Mouse (Mus musculus) hematopoietic stem cell, adult 5-6 weeks (primary cell): ENCODE results near the gene Hip1r. TPM values are rescaled to one million over a fixed set of nuclear protein-coding genes. Genes with fewer than 3 reads are reported as not detected.

Source experiments
- ATAC-seq, 2 experiments: fragments of 125-278 bp in 1 of 2; replicated peaks in 1 of 2; 2 replicates each; pipeline ENCODE4 v1.8.0; 2016 to 2017; ENCODE audit warnings: inconsistent platforms in 2 of 2, mild to moderate bottlenecking in 2 of 2, moderate number of reproducible peaks in 2 of 2, low read depth in 1 of 2, moderate TSS enrichment in 1 of 2; ENCODE audit not compliant: low FRiP score in 2 of 2, poor library complexity in 2 of 2, severe bottlenecking in 2 of 2, insufficient read depth in 1 of 2, low TSS enrichment in 1 of 2
- total RNA-seq: library from RNA; stranded (forward); fragments of 172-1452, 232-1000 nt; gene quantifications from 2 replicates; pipeline ENCODE4 v1.2.3, GENCODE M21; 2017

Gene Hip1r
- total RNA-seq: 36.8 and 47.0 TPM in 2 replicates

DNA sequence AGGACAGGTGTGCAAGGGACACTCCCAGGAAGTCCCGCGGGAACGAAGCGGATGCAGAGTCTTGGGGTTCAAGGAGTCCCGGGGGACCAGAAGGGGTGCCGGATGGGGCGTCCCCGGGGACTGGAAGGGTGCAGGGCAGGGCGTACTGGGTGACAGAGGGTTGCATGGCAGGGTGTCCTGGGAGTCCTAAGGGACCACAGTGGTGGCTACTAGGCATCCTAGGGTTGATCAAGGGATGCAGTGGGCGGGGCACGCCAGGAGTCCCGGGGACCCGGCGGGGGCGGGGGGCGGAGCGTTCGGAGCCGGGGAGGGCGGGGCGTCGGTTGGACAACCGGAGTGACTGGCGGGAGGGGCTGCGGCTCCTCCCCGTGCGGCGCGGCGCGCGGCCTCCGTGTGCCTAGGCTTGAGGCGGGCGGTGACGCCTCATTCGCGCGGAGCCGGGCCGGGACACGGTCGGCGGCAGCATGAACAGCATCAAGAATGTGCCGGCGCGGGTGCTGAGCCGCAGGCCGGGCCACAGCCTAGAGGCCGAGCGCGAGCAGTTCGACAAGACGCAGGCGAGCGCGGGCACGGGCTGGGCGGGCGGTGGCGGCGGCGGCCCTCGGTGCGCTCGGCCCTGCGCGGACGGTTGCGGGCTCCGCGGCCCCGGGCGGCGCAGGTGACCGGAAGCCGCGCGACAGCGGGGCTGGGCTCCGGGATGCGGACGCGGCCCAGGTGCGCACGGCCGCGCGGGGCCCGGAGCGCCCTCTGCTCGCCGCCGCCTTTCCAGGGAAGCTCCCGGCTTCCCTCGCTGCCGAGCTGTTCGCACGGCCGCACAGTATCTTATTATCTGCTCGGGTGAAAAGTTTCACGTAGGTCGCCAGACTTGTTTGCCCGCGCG, at the start of gene Hip1r:
Gene Hip1r (plus strand): TSS at position 330 of the 880 bp plus-strand sequence.
- peak; percentile 31 to 43 for ATAC-seq

DNA sequence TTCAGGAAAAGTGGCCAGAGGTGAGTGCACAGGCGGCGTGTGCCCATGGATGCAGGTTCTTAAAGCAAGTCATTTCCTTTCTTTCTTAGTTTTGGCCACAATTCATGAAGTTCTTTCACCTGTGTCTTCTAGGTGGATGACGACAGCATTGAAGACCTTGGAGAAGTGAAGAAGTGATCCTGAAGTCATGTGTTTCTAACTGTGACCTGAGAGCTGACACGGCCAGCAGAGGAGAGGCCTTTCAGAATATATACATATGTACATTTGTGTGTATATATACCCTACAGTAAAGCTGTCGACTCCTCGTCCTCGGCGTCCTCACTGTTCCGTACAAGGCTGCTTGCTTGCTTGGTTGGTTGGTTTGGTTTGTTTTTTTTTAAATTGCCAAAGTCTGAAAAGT, 46.3 kb upstream of the Hip1r start, which contains the start of gene Gm43518:
Gene Gm43518 (plus strand): TSS at position 301 of the 400 bp plus-strand sequence.
- ATAC-seq: no peak

DNA sequence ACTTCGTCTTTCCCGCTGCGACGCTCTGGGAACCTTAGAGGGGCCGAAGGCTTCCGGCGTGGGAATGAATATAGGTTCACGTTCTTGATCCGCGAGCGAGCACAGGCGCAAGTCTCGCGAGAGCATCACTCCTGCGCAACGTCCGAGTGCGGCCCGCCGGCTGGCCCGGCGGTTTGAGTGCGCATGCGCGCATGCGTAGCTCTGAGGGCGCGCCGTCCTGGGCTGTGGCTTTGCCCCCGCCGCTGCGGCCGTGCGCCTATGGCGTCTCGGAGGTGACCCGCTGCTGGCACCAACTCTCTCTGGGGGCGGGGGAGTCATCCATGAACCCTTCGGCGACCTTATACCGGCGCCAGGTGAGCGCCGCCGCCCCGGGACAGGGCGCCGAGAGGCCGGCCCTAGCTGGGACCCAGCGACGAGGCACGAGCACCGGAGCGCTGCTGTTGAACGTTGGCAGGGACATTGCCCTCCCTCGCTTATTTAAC, 42.9 kb upstream of the Hip1r start, which contains the start of gene Ccdc62:
Gene Ccdc62 (plus strand): TSS at position 172 of the 482 bp plus-strand sequence.
- ATAC-seq: peak; percentile 90 to 94

DNA sequence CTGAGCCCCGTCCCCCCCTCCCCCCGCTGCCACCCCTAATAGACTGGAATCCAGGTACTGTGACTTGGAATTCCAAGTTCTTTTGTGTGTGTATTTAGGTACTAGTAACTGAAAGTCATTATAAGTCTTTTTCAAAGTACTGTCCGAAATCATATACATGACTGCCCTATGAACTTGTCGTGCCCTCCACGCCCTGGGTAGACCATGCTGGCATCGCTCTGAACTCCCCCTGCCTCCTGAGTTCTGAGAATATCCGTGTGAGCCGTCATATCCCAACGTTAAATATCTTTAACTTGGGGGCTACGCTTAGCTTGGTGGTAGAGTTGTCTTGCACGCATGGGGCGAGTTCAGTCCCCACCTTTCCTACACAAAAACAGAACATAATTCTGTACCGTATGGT, 42.3 kb upstream of the Hip1r start:
- no peak for ATAC-seq

DNA sequence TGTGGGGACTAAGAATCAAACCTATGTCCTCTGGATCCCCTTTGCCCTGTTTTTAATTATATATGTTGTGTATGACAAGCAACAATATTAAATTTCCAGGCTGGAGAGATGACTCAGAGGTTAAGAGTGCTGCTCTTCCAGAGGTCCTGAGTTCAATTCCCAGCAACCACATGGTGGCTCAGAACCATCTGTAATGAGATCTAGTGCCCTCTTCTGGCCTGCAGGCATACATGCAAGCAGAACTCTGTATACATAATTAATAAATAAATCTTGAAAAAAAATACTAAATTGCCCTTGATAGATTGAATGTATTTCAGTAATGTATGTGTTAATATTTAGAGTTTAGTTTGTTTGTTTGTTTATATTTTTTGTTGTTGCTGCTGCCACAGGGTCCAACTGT, 40.5 kb upstream of the Hip1r start:
- ATAC-seq: no peak

DNA sequence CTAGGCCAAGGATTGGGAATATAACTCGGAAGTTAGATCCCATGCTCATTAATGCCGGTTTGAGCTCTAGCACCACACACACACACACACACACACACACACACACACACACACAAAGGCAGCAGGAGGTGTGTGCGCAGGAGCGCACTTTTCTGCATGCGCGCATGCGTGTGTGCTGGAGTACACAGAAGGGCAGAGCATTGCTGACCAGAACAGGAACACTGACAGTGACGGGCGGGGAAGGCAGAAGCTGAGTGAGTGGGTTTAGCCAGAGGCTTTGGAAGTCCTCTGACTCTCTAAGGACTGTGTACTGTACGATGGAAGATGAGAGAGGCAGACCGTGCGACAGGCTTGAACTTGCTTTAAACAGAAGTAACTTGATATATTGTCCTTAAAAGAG, 39.9 kb upstream of the Hip1r start:
- no peak for ATAC-seq

DNA sequence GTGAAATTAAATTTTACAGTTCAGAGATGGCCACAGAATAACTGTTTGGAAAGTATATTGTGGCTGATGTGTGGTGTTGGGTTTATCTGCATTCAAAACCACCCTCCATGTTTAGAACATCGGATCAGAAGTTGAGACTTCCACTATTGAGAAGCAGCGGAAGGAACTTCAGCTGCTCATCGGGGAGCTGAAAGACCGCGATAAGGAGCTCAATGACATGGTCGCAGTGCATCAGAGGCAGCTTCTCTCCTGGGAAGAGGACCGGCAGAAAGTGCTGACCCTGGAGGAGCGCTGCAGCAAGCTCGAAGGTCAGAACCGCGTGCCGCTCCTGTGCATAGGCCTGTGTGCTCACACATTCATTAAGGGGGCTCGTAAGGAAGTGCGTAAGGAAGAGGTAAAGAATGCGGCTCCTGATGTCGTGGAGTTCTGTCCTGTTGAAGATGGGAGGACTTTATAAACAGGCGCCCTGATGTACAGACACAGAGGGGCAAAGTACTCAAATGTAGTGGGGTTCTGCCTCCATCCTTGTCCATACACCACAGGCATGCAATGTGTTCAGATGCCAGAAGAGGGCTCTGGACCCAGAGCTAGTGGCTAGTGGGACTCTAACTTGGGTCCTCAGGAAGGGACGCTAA, 39.4 kb upstream of the Hip1r start:
- peak in 1 of 2 experiments; percentile 32; a peak in 1 of 4 replicates for ATAC-seq

DNA sequence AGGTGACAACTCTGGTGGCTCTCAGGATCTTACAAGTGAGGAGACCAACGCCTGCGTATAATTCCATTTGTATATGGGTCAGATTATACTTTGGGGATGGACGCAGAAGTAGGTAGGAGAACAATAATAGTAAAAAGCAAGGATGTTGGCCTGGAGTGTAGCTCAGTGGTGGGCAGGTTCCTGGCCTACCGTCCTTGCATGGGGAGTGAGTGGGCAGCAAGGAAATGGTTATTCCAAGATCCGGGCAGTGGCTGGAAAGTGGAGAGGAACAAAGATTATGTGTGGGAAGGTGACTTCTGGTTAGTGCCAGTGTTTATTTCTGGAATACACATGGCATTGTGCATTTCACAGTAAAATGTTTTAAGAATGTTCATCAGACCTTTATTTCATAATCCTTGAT, 37.5 kb upstream of the Hip1r start:
- ATAC-seq: no peak

DNA sequence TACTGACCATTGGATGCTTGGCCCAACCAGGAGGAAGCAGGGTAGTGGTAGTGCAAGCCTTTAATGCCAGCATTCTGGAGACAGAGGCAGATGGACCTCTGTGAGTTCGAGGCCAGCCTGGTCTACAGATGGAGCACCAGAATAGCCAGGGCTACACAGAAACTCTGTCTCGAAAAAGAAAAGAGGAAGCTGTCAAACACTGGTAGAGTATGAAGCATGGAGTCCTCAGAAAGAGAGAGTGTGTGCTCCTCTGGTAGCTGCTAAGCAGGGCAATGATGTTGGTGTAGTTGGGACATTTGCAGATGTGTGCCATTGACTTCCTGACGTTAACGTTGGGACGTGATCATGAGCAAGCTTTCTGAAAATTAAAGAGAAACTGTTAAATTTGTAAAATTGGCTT, 34.9 kb upstream of the Hip1r start:
- peak in 1 of 2 experiments; percentile 56; a peak in 2 of 4 replicates for ATAC-seq

DNA sequence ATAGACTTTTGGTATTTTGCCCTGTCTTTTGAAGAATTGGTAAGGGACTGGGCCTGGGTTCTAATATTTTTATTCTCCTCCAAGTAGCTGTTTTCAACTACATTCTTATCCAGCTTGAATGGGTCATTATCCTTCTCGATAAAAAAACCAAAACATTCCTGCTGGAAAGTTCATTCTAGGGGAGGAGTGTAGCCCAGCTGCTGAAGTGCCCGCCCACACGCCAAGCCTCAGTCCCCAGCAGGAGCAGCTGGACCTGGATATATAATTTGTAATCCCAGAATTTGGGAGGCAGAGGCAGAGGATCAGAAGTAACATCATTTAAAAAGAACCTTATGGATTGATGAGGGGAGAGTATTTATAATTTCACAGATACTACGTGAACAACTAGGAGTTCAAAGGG, 26.9 kb upstream of the Hip1r start:
- ATAC-seq: no peak

DNA sequence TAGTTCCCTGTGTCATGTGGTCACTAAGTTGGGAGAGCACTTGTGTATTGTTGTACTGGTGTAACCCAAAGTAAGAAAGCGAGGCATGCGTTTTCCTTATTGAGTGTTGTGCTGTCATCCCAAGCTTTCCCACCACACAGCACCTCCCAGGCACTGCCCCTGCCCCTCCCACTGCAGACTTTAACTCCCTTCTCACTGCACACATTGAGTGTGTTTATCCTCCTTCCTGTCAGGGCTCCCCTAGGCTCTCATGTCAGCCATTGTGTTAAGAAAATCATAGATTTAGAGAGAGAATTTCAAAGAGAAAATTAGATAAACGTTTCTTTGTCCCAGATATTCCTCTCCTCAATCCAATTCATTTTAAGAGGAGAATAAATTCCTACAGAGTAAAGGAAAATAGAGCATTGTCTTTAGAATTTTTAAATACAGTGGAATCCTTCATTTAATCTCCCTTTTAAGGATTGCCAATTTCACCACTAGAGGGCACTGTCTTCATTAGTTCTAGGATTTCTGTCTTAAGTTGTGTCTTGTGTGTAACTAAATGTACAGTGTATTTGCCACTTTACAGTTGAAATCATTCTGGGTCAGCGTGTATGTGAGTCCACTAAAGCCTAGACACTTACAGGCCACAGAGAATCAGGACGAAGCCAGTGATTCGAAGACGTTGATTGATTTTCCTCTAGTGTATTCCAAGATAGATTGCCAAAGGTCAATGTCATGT, 26.2 kb upstream of the Hip1r start:
- ATAC-seq: 0 out of 4 replicates have a peak, but pooled peaks of 1 of the 2 experiments have one; percentile 45

DNA sequence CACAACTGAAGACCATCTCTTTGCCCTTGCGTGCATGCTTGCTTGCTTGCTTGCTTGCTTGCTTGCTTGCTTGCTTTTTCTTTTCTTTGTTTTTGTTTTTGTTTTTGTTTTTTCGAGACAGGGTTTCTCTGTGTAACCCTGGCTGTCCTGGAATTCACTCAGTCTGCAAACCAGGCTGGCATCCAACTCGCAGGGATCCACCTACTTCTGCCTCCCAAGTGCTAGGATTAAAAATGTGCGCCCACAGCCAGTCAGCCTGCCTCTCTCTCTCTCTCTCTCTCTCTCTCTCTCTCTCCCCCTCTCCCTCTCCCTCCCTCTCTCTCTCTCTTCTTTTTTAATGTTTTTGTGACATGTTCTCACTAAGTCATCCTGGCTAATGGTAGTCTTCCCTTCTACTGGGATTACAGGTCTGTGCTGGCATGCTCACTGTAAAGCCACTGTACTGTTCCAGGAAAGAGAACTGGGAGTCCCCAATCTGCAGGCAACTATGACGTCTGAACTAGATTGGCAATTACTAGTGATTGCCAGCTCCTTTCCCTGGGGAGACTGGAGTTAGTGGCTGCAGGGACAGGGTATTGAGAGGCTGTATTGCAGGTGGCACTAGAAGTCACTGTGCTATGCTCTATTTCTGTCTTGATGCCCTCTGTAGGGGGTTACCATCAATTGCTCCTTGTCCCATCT, 20.9 kb upstream of the Hip1r start:
- ATAC-seq: no peak

DNA sequence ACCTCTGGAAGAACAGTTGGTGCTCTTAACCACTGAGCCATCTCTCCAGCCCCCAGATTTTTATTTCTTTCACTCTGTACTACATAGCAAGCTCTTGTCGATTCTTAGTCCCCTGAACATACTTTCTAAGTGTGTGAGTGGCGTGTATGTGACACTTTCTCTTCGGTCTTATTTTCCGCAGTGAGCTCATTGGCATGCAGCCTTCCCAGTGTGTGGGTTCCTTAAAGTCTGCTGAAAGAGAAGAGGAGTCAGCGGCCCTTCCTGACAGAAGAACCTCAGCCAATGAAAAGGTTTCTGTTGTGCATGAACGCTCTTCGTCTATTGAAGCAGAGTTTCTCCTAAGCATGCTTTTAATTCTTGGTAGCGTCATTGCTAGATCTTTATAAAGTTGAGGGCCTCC, 16.2 kb upstream of the Hip1r start:
- no peak for ATAC-seq

DNA sequence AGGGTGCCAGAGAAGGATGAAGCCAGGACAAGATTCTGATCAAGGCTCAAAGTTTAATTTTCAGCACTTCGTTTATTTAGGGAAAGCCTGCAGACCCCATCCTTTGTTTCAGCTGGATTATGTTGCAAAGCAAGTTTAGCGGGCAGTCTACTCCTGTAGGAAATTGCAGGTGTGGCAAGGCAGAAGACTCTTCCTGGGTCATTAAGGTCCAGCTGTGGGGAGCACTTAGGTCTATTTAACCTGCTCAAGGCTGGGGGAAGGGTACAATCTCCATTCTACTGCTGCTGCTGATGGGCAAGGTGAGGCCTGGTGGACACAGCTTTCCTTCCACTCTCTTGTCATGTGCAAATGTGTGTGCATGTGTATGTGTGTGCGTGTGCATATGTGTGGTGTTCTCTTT, 14.4 kb upstream of the Hip1r start:
- ATAC-seq: no peak

DNA sequence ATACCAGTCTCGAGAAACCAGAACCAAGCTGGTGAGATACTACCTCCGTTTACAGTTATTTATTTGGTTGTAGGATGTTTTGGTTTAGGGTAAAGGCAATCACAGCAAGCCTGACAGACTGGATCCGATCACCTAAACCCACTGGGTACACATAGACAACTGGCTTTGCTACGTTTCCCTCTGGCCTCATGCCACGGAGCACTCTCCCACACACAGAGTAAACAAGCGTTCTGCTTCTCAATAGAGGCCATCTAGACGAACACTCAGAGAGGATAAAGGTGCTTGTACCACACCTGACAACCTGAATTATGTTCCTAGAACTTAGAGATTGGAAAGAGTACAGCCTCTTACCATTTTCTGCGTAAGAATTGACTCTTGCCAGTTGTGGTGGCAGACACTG, 13.3 kb upstream of the Hip1r start:
- no peak for ATAC-seq

DNA sequence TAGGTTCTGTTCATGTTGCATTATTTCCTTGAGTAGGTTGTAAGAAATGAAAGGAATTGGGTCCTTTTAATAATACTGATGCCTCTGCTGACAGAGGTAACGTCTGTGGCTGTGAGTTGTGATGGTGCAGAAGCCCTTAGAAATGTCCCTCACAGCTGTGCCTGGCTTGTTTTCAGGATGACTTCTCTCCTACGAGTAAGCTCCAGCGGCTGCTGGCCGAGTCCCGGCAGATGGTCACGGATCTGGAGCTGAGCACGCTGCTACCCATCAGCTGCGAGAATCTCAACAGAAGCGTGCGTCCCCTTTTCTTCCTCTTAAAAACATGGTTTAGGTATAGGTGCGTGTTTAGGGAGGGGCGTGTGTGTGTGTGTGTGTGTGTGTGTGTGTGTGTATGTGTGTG, 12.4 kb upstream of the Hip1r start:
- no peak for ATAC-seq

DNA sequence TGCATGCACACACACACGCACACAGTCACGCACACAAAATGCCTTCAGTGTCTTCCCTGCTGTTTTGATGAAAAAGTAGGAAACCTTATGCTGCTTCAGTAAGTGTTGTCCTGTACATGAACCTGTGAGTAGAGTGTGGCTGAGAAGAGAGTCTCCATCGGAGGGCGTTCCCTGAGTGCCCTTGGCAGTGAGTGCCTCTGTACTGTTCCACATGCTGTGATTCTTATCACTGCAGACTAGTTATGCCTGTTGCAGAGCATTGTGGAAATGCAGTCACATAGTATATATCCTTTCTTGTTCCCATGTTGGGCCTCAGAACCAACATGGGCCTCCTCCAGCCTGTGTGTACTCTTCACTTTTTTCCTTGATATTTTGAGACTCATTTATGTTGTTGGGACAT, 9.2 kb upstream of the Hip1r start:
- no peak for ATAC-seq
